Mouse (Mus musculus): Measurements from ENCODE around the gene Masp1. TPM values are rescaled to one million over a fixed set of nuclear protein-coding genes. Genes with fewer than 3 reads are reported as not detected.

The Masp1 gene
- polyA plus RNA-seq, 1 experiment = not detected

- peaks cover 39% of the 10 kb centered on the region for H3K4me1 ChIP-seq (ENCODE audit: control insufficient read depth)
- H3K4me3 ChIP-seq (replicated peaks) = no peak overlapping the region
- TF ChIP-seq TAL1 (IDR thresholded peaks at IDR 0.05; ENCODE audit: low read length) (no peak), GATA1 (IDR thresholded peaks at IDR 0.05; ENCODE audit: low read length) (no peak)
- H3K9me3 ChIP-seq (ENCODE audit: control insufficient read depth, low read length) = no peaks in the 10 kb centered on the region
- H3K36me3 ChIP-seq (ENCODE audit: control insufficient read depth) = no peaks in the 10 kb centered on the region; the same call in 1 of the 2 replicates
- H3K27me3 ChIP-seq (ENCODE audit: control insufficient read depth) = no peaks in the 10 kb centered on the region
Observed at GRCm38 (mm10) chr16:23501288-23501687, 19.3 kb downstream of the Masp1 start.

DNA sequence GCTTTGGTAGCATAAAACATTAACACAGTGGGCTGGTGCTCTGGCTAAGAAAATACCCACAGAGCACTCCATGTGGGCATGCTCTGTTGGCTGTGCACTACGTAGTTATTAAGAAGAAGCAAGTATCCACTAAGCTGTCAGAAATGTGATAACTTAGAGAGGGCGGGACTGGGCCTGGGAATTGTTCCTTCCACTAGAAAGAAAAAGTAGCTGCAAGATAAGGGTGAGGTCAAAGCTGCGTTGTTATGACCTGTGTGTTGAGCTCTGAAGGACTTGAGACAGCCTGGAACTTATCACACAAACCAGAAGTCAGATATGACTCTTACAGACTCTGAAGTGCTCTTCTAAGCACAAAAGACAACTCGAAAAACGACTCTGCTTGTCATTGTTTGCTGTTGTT is 20.1 kb downstream of the Masp1 start:
- H3K9me3 ChIP-seq (ENCODE audit: control insufficient read depth, low read length) = no peaks in the 10 kb centered on the region
- H3K4me1 ChIP-seq (ENCODE audit: control insufficient read depth) = peaks cover 39% of the 10 kb centered on the region
- no peaks in the 10 kb centered on the region; the same call in 1 of the 2 replicates for H3K36me3 ChIP-seq (ENCODE audit: control insufficient read depth)
- TF ChIP-seq GATA1 (IDR thresholded peaks at IDR 0.05; ENCODE audit: low read length) (no peak), TAL1 (IDR thresholded peaks at IDR 0.05; ENCODE audit: low read length) (no peak; the same call in 2 of the 3 replicates)
- H3K4me3 ChIP-seq (replicated peaks) = no peak overlapping the region
- no peaks in the 10 kb centered on the region for H3K27me3 ChIP-seq (ENCODE audit: control insufficient read depth)

DNA sequence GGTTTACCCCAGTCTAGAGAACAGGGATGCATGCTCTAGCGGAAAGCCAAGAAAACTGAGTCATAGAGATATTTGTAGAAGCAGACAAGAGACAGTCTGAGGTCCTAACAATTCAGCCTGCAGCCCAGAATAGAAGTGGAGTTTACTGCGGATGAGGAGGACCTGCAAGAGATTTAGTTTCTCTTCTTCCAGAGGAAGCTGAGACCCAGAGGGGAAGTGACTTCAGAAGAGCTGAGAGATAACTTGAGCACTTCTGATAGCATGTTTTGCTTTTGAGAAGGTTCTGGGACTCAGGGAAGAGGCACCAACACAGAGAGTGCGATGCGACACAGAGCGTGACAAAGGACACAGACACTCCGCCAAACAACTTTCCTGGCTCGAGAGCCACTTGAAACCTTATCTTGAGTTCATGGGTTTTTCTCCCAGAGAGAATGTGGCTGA is 21.9 kb downstream of the Masp1 start:
- Histone ChIP-seq H3K9me3 (ENCODE audit: control insufficient read depth, low read length) (no peaks in the 10 kb centered on the region), H3K36me3 (ENCODE audit: control insufficient read depth) (no peaks in the 10 kb centered on the region; the same call in 1 of the 2 replicates), H3K4me1 (ENCODE audit: control insufficient read depth) (peaks cover 34% of the 10 kb centered on the region), H3K4me3 (replicated peaks) (no peak overlapping the region), H3K27me3 (ENCODE audit: control insufficient read depth) (no peaks in the 10 kb centered on the region)
- TF ChIP-seq TAL1 (IDR thresholded peaks at IDR 0.05; ENCODE audit: low read length) (no peak), GATA1 (IDR thresholded peaks at IDR 0.05; ENCODE audit: low read length) (no peak)

GRCm38 (mm10) chr16:23497881-23498280 is 22.7 kb downstream of the Masp1 start:
- Histone ChIP-seq H3K9me3 (ENCODE audit: control insufficient read depth, low read length) (no peaks in the 10 kb centered on the region), H3K4me3 (replicated peaks) (no peak overlapping the region), H3K4me1 (ENCODE audit: control insufficient read depth) (peaks cover 34% of the 10 kb centered on the region), H3K36me3 (ENCODE audit: control insufficient read depth) (no peaks in the 10 kb centered on the region; the same call in 1 of the 2 replicates), H3K27me3 (ENCODE audit: control insufficient read depth) (no peaks in the 10 kb centered on the region)
- no peak for TF ChIP-seq GATA1 (IDR thresholded peaks at IDR 0.05; ENCODE audit: low read length)
- TF ChIP-seq TAL1 (IDR thresholded peaks at IDR 0.05; ENCODE audit: low read length) = no peak

- H3K36me3 ChIP-seq (ENCODE audit: control insufficient read depth) = no peaks in the 10 kb centered on the region; the same call in 1 of the 2 replicates
- H3K4me1 ChIP-seq (ENCODE audit: control insufficient read depth) = peaks cover 34% of the 10 kb centered on the region
- no peak overlapping the region for H3K4me3 ChIP-seq (replicated peaks)
- H3K9me3 ChIP-seq (ENCODE audit: control insufficient read depth, low read length) = no peaks in the 10 kb centered on the region
- H3K27me3 ChIP-seq (ENCODE audit: control insufficient read depth) = no peaks in the 10 kb centered on the region
- TF ChIP-seq GATA1 (IDR thresholded peaks at IDR 0.05; ENCODE audit: low read length) = no peak
- TF ChIP-seq TAL1 (IDR thresholded peaks at IDR 0.05; ENCODE audit: low read length) = no peak
Observed at GRCm38 (mm10) chr16:23497440-23497839, 23.2 kb downstream of the Masp1 start.

GRCm38 (mm10) chr16:23496245-23496924 is 24.2 kb downstream of the Masp1 start:
- Histone ChIP-seq H3K27me3 (ENCODE audit: control insufficient read depth) (no peaks in the 10 kb centered on the region; the same call in 1 of the 2 replicates), H3K9me3 (ENCODE audit: control insufficient read depth, low read length) (no peaks in the 10 kb centered on the region), H3K4me1 (ENCODE audit: control insufficient read depth) (peaks cover 30% of the 10 kb centered on the region), H3K4me3 (replicated peaks) (no peak overlapping the region), H3K36me3 (ENCODE audit: control insufficient read depth) (no peaks in the 10 kb centered on the region; the same call in 1 of the 2 replicates)
- TF ChIP-seq TAL1 (IDR thresholded peaks at IDR 0.05; ENCODE audit: low read length) = no peak
- no peak for TF ChIP-seq GATA1 (IDR thresholded peaks at IDR 0.05; ENCODE audit: low read length)

DNA sequence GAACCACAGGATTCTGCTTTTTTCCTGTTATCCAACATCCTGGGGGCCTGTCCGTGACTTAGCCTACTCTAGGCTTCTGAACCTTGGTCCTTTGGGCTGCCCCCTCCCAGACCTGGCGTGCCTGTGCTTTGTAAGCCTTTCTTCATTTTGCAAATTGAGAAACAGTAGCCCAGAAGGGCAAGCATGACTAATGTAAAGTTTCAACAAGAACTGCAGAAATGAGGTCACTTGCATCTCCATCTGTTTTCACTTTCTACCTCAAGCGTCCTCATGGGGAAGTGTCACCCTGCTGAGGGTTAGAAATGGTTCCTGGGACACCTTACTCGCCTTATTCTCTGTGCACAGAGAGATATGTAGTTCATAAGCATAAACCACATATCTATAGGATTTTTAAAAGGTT is 27.8 kb downstream of the Masp1 start:
- Histone ChIP-seq H3K9me3 (ENCODE audit: control insufficient read depth, low read length) (no peaks in the 10 kb centered on the region), H3K27me3 (ENCODE audit: control insufficient read depth) (no peaks in the 10 kb centered on the region; the same call in 1 of the 2 replicates), H3K4me3 (replicated peaks) (no peak overlapping the region), H3K36me3 (ENCODE audit: control insufficient read depth) (no peaks in the 10 kb centered on the region; the same call in 1 of the 2 replicates), H3K4me1 (ENCODE audit: control insufficient read depth) (no peaks in the 10 kb centered on the region)
- no peak for TF ChIP-seq GATA1 (IDR thresholded peaks at IDR 0.05; ENCODE audit: low read length)
- TF ChIP-seq TAL1 (IDR thresholded peaks at IDR 0.05; ENCODE audit: low read length) = no peak

GRCm38 (mm10) chr16:23483292-23483691 is 37.3 kb downstream of the Masp1 start:
- no peaks in the 10 kb centered on the region for H3K9me3 ChIP-seq (ENCODE audit: control insufficient read depth, low read length)
- TF ChIP-seq TAL1 (IDR thresholded peaks at IDR 0.05; ENCODE audit: low read length) (no peak), GATA1 (IDR thresholded peaks at IDR 0.05; ENCODE audit: low read length) (no peak)

DNA sequence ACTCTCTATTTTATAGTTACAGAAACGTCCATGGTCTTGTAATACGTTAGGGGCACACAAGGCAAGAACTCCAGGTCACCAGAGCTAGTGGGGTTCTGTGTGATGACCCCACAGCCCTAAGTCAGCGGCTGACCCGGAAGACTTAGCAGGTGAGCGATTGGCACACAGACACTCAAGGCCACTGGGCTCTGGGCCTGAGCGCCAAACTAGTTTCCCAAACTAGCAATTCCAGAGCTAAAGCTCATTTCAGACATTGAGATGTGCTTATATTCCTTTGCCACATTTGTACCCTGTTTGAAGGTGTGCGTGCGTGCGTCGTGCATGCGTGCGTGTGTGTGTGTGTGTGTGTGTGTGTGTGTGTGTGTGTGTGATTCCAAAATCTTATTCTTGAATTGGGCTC is 37.8 kb downstream of the Masp1 start:
- Histone ChIP-seq H3K36me3 (ENCODE audit: control insufficient read depth) (no peaks in the 10 kb centered on the region; the same call in 1 of the 2 replicates), H3K9me3 (ENCODE audit: control insufficient read depth, low read length) (no peaks in the 10 kb centered on the region), H3K4me1 (ENCODE audit: control insufficient read depth) (no peaks in the 10 kb centered on the region), H3K27me3 (ENCODE audit: control insufficient read depth) (no peaks in the 10 kb centered on the region), H3K4me3 (replicated peaks) (no peak overlapping the region)
- no peak for TF ChIP-seq TAL1 (IDR thresholded peaks at IDR 0.05; ENCODE audit: low read length)
- TF ChIP-seq GATA1 (IDR thresholded peaks at IDR 0.05; ENCODE audit: low read length) = no peak

More at GRCm38 (mm10) chr16:23483292-23483691, 37.3 kb downstream of the Masp1 start:
- Histone ChIP-seq H3K4me3 (replicated peaks) (no peak overlapping the region), H3K4me1 (ENCODE audit: control insufficient read depth) (no peaks in the 10 kb centered on the region), H3K27me3 (ENCODE audit: control insufficient read depth) (no peaks in the 10 kb centered on the region), H3K36me3 (ENCODE audit: control insufficient read depth) (no peaks in the 10 kb centered on the region; the same call in 1 of the 2 replicates)

All from erythroblast, embryonic 14.5 days (primary cell).